Mouse (Mus musculus) B cell, adult 62 days (primary cell): ENCODE data around the gene Mapk3. TPM values are rescaled to one million over a fixed set of nuclear protein-coding genes. Genes with fewer than 3 reads are reported as not detected.

Experiments used
- total RNA-seq: library from RNA; stranded (reverse); gene quantifications from 4 replicates; pipeline ENCODE4 v1.2.4, GENCODE M21; 2023

Mapk3 gene
- 42.9 to 46.2 TPM (median 43.3 TPM) in 4 replicates for total RNA-seq

DNA sequence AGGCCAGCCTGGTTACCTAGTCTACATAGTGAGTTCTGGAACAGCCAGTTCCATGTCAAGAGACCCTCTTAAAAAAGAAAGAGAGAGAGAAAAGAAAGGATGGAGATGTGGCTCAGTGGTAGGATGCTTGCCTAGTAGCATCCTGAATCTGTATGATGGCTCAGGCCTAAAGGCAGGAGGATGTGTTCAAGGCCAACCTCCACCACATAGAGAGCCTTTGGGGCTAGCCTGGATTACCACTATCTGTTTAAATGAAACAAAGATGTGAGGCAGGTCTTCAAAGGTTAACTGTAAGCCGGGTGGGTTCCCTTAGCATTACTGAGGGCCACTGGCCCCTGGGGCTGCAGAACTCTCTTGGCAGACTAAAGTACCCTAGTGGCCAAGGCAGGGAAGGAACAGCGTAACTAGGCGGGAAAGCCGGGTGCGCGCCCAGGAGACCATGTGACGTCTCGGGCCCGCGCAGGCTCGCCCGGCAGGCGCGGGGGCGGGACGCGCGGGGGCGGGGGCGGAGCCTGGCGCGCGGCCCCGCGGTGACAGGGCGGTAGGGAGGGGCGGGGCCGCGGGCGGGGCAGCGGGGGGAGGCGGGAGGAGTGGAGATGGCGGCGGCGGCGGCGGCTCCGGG is at the start of gene Mapk3:
Gene Mapk3, plus strand, starts transcription at position 552 of the 622 bp plus-strand sequence.

DNA sequence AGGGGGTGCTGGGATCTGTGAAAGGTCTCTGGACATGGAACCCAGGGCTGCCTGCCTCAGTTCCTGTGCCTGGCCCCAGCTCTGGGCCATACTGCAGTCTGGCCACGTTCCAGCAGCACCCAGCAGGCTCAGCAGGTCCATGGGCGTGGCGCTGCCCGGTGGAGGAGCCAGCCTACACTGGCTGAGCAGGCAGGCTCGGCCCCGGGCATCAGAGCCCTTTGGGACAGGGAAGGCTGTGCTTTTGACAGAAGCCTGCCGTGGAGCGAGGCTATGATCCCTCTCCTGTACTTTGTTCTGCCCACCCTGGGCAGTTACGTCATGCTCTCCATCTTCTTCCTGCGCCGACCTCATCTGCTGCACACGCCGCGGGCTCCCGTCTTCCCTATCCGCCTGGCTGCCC is 6.8 kb downstream of the Mapk3 start, which contains the start of gene Gdpd3:
Gene Gdpd3, plus strand, starts transcription at position 134 of the 400 bp plus-strand sequence.

DNA sequence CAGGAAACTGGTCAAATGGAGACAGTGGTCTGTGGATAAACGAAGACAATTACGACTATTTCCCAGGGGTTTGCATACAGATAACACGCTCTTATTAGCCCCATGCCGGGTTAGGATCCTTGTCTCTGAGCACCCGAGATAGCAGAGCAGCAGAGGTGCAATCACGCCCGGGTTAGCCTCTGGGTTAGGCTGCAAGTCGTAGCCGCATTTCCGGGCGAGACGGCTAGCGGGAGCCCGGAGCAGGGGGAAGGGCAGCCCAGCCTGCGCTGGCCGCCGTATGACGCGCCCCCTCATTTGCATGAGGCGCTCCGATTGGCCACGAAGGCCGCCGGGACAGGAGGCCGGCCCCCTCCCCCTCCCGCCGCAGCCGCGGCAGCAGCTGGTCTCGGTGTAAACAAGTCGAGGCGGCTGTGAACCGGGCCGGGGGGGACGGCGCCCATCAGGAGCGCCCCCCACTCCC is 17.2 kb downstream of the Mapk3 start, which contains the start of gene Ypel3:
Gene Ypel3, plus strand, starts transcription at position 358 of the 460 bp plus-strand sequence.

DNA sequence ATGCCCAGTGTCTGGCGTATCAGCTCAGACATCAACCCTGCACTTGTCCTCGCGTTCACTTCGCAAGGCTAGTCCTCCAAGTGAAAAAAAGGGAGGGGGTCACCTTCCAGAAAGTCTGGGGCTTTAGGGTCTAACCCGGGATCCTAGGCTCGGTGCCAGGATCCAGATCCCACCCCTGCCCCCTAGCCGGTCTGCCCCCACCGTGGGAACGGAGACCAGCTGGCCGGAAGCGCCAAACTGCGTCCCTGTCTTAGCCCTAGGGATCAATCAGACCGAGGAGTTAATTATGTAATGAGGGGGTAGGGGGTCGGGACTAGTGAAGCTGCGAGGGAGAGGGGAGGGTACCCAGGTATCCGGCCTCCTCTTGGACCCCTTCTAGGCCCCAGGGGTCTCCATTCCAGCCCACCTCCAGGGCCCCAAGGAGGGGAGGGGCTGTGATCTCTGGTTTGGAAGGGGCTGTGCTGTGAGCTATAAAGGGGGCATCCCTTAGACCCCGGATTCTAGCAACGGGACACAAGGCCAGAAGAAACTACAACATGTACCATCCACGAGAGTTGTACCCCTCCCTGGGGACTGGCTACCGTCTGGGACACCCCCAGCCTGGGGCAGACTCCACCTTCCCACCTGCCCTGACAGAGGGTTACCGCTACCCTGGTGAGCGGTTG is 21.7 kb downstream of the Mapk3 start, which contains the start of gene Tbx6:
Gene Tbx6, plus strand, starts transcription at position 513 of the 665 bp plus-strand sequence.

DNA sequence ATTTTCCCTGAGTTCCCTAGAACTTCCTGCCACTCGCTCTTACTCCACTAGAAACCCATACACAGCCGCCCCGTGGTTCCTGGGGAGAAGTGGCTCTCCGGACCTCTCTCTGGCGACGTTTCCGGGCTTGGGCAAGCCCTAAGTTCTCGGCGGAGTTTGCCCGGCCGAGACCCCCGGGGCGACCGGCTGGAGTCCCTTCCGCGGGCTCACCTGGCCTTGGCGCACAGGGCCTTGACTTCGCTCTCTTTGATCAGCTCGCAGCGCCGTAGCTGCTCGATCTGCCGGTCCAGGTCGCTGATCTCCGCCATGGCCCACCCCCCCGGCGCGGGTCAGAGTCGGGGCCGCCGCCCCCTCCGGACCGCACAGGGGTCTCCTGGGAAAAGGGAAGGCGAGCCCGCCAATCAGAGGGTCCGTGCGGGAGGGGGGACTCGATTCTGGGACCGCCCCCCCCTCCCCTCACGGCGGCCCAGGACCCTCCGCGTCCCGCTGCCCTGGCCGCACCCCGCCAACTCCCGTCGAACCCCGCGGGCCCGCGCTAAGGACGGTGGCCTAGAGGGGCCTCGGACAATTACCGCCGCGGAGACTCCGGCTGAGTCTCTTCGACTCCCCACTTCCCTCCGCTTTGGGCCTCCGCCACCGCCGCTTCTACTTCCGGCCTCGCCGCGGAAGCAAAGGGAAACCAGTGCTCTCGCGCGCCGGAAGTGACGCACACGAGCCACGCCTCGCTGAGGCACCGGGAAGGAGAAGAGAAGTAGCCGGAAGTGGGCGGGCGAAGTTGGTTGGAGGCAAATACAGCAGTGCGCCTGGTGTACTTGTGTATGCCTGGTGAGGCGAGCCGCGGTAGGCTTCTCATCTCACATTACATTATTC is 32.7 kb downstream of the Mapk3 start, which contains the start of gene Ppp4c:
Gene Ppp4c, minus strand, starts transcription at position 646 of the 870 bp plus-strand sequence.

DNA sequence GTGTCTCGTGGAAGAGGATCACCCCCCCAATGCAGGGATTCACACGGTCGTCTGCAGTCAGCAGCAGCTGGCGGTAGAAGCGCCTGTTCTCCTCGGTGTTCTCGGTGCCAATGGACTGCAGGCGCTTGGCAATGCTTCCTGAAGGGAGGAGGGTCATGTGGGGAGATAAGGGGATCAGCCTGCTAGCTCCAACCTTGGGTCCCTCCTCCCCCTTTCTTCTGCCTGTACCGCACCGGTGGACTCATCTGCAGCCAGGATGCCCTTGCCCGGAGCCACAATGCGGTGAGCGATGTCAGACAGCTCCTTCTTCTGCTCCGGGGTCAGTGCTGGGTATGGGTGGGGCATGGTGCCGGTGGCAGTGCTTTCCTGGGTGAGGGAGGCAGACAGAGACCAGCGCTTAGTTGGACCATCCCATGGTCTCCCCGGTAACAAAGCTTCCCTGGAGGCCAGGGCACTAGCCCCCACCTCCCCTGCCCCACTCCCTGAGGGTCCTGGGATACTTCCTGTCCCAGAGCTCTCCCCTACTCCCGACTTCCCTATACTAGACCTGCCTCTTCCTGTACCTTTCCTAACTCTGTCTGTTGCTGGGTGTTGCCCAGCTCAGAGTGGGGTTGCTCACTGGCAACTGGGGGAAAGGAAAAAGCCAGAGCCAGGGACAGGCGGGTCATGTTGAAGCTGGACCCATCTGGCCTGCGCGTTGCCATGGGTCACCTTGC is 38.2 kb downstream of the Mapk3 start, which contains the start of gene Fam57b:
Gene Fam57b, plus strand, starts transcription at position 258 of the 716 bp plus-strand sequence.

Other genes with a start within 250 kb of the Mapk3 start
- gene Eif3c, start 193.2 kb upstream of the Mapk3 start, total RNA-seq, result 130 to 146 TPM (median 143 TPM) in 4 replicates
- gene Apobr, start 174.7 kb upstream of the Mapk3 start, total RNA-seq, result 1.7 to 3.9 TPM (median 2.4 TPM) in 4 replicates
- gene Cln3, start 173.8 kb upstream of the Mapk3 start, total RNA-seq, result 60.3 to 80.2 TPM (median 76.1 TPM) in 4 replicates
- gene Il27, start 164.7 kb upstream of the Mapk3 start, total RNA-seq, result not detected in 4 replicates
- gene Nupr1, start 128.7 kb upstream of the Mapk3 start, total RNA-seq, result not detected in 4 replicates
- 56.8 to 72.7 TPM (median 63.1 TPM) in 4 replicates for gene Sgf29, start 110.3 kb upstream of the Mapk3 start, total RNA-seq
- 0.46 TPM in 1 of 4 replicates, not detected in the others for gene Sult1a1, start 83.2 kb upstream of the Mapk3 start, total RNA-seq
- gene Bola2, start 64.2 kb upstream of the Mapk3 start, total RNA-seq, result 90.9 to 132 TPM (median 97.6 TPM) in 4 replicates
- gene Slx1b, start 63.8 kb upstream of the Mapk3 start, total RNA-seq, result 4.7 to 6.0 TPM (median 5.2 TPM) in 4 replicates
- gene Coro1a, start 51.8 kb upstream of the Mapk3 start, total RNA-seq, result 1,245 to 1,260 TPM (median 1,252 TPM) in 4 replicates
- gene Gdpd3, start 6.7 kb downstream of the Mapk3 start, total RNA-seq, result 2.3 to 5.6 TPM (median 3.7 TPM) in 4 replicates
- 220 to 232 TPM (median 230 TPM) in 4 replicates for gene Ypel3, start 17.4 kb downstream of the Mapk3 start, total RNA-seq
- 7.8 to 8.8 TPM (median 8.4 TPM) in 4 replicates for gene Tbx6, start 21.9 kb downstream of the Mapk3 start, total RNA-seq
- 252 to 268 TPM (median 266 TPM) in 4 replicates for gene Ppp4c, start 32.9 kb downstream of the Mapk3 start, total RNA-seq
- gene Fam57b, start 38.1 kb downstream of the Mapk3 start, total RNA-seq, result 0.33 TPM in 1 of 4 replicates, not detected in the others
- gene 4930451I11Rik, start 72.0 kb downstream of the Mapk3 start, total RNA-seq, result not detected in 4 replicates
- not detected in 4 replicates for gene Doc2a, start 87.8 kb downstream of the Mapk3 start, total RNA-seq
- gene Hirip3, start 102.4 kb downstream of the Mapk3 start, total RNA-seq, result 20.9 to 32.3 TPM (median 26.0 TPM) in 4 replicates
- gene Ino80e, start 102.8 kb downstream of the Mapk3 start, total RNA-seq, result 78.5 to 88.5 TPM (median 82.9 TPM) in 4 replicates
- 79.8 to 90.3 TPM (median 84.2 TPM) in 4 replicates for gene Taok2, start 125.1 kb downstream of the Mapk3 start, total RNA-seq
- gene Tmem219, start 163.3 kb downstream of the Mapk3 start, total RNA-seq, result 37.9 to 43.4 TPM (median 42.2 TPM) in 4 replicates
- gene Kctd13, start 169.3 kb downstream of the Mapk3 start, total RNA-seq, result 39.8 to 42.9 TPM (median 41.8 TPM) in 4 replicates
- gene Asphd1, start 190.0 kb downstream of the Mapk3 start, total RNA-seq, result not detected in 4 replicates
- gene Sez6l2, start 191.0 kb downstream of the Mapk3 start, total RNA-seq, result 4.0 to 6.6 TPM (median 5.4 TPM) in 4 replicates
- 62.8 to 64.5 TPM (median 64.2 TPM) in 4 replicates for gene Cdipt, start 216.3 kb downstream of the Mapk3 start, total RNA-seq
- gene Cdiptos, start 216.5 kb downstream of the Mapk3 start, total RNA-seq, result 0.39 to 2.0 TPM (median 0.92 TPM) in 4 replicates